Mouse (Mus musculus) gastrocnemius, postnatal 4 days (tissue): ENCODE measurements around the gene Rfc4. TPM values are rescaled to one million over a fixed set of nuclear protein-coding genes. Genes with fewer than 3 reads are reported as not detected.
"Not testable (repeated sequence)": the region's sequence is repeated elsewhere in the genome, so short reads cannot be mapped to it uniquely, and the experiment has no call there.

ENCODE experiments used
- DNase-seq, 2 experiments: peaks; one replicate each; pipeline ENCODE4 v3.0.0; 2021 to 2022; ENCODE audit warnings: low spot score in 2 of 2, mixed read lengths in 2 of 2
- total RNA-seq, 2 experiments: library from RNA; stranded (reverse); gene quantifications; 2 replicates each; pipeline ENCODE4 v1.2.3; 2021

Gene Rfc4
- total RNA-seq, 2 experiments from 2014 or later: 16.2 to 16.4 TPM

GRCm38 (mm10) chr16:23103841-23104240 lies 23.7 kb downstream of the Rfc4 start:
- DNase-seq: no peak

- DNase-seq: no peak
Measured at GRCm38 (mm10) chr16:23103038-23103745, 24.3 kb downstream of the Rfc4 start.

DNA sequence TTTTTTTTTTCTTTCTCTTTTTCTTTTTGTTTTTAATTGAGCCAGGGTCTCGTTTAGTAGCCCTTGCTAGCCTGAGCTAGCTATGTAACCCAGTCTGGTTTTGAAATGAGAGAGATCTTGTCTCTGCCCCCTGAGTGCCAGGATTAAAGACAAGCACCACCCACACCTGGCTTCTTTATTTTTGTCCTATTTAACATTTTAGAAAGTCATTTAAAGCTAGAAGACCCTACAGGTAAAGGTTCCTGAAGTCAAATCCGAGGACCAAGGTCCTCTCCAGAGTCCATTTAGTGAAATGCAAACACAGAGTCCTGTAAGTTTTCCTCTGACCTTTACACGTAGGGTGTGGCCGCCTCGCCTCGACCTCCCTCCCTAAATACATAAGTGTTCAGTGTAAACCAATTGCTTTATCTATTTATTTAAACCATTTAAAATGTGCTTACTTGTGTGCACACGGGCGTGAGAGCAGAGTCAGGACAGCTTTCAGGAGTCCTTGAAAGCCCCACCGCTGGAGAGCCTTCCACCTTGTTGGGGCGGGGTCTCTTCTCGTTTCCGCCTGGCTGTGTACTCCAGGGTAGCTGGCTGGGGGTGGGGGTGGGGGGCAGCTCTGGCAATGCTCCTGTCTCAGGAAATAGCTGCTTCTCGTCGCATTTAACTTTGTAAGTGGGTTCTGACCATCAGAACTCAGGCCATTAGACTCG lies 25.0 kb downstream of the Rfc4 start:
- no peak for DNase-seq

- no peak for DNase-seq
Measured at GRCm38 (mm10) chr16:23100613-23101012, 26.9 kb downstream of the Rfc4 start.

GRCm38 (mm10) chr16:23100099-23100575 lies 27.4 kb downstream of the Rfc4 start:
- DNase-seq: peak in 1 of 2 experiments; percentile 34

GRCm38 (mm10) chr16:23099632-23100031 lies 27.9 kb downstream of the Rfc4 start:
- DNase-seq: no peak

DNA sequence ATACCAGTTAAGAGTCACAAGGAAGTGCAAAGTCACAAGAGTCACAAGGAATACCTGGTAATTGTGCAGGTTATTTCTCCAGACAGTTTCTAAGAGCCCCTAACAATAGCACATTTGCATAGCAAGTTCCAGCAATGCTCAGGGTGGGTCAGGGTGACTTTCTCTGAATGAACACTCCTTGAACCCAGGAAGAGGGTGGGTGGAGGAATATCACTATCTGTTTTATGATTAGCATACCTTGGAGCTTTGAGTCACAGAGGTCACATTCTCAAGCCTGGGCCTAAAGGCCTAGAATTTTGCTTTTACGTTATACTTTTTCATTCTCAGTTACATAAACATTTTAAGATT lies 29.5 kb downstream of the Rfc4 start:
- DNase-seq: not testable (repeated sequence)

- DNase-seq: not testable (repeated sequence)
Measured at GRCm38 (mm10) chr16:23097290-23098104, 30.0 kb downstream of the Rfc4 start.

DNA sequence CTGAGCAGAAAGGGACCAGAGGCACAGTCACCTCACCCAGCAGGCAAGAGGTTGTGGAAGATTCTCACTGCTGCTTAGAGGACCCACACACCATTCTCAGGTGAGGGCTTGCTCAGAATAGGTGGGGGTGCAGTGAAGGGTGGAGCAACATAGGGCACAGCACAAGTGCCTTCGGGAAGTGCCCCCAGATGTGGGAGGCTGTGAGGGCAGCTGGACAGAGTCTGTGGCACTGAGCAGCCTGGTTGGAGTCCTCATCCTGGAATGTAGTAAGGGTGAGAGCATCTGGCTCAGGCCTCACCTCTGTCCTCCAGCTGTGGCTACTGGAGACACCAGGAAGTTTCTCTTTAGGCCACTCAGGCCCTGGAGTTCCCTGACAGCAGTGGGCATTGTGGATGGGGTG lies 30.7 kb downstream of the Rfc4 start:
- not testable (repeated sequence) for DNase-seq

GRCm38 (mm10) chr16:23095581-23095980 lies 32.0 kb downstream of the Rfc4 start:
- not testable (repeated sequence) for DNase-seq

DNA sequence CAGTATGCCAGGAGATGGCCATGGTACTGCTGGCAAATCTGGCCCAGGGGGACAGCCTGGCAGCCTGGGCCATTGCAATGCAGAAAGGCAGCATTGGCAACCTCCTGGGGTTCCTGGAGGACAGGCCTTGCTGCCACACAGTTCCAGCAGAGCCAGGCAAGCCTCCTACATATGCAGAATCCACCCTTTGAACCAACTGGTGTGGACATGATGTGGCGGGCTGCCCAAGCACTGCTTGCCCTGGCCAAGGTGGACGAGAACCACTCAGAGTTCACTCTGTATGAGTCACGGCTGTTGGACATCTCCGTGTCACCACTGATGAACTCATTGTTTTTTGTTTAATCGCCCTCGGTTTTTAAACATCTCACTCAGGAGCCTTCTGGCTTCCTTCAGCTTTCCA lies 33.4 kb downstream of the Rfc4 start:
- DNase-seq: no peak

DNA sequence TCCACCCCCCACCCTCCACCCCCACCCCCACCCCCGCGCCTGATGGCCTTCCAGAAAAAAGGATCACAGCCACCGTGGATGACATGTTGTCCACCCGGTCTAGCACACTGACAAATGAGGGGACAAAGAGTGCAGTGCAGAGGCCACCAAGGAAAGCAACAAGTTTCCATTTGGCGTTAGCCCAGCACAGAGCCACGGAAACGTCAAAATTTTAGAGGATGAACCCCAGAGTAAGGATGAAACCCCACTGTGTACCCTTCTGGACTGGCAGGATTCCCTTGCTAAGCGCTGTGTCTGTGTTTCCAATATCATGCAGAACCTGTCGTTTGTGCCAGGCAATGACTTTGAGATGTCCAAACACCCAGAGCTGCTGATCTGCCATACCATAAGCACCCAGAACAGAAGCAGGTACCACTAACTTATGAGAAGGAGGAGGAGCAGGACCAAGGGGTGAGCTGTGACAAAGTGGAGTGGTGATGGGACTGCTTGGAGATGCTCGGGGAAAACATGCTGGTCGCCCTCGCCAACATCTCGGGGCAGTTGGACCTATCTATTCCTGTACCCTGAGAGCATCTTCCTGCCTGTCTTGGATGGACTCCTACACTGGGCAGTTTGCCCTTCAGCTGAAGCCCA lies 34.1 kb downstream of the Rfc4 start:
- no peak for DNase-seq

GRCm38 (mm10) chr16:23091345-23091744 lies 36.2 kb downstream of the Rfc4 start:
- not testable (repeated sequence) for DNase-seq

GRCm38 (mm10) chr16:23088491-23088890 lies 39.0 kb downstream of the Rfc4 start:
- not testable (repeated sequence) for DNase-seq

DNA sequence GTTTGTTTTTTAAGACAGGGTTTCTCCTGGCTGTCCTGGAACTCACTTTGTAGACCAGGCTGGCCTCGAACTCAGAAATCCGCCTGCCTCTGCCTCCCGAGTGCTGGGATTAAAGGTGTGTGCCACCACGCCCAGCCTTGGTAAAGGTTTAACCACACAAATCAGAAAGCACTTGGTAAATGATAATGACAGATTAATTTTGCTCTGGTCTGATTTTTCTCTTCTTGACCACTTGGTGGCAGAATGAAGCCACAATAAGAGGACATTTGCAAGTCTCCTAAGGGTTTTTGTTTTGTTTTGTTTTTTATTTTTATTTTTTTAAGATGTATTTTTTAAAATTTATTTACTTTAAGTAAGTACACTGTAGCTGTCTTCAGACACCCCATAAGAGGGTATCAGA lies 39.8 kb downstream of the Rfc4 start:
- DNase-seq: not testable (repeated sequence)

GRCm38 (mm10) chr16:23087159-23087558 lies 40.4 kb downstream of the Rfc4 start:
- not testable (repeated sequence) for DNase-seq

GRCm38 (mm10) chr16:23077516-23077915 lies 50.0 kb downstream of the Rfc4 start:
- not testable (repeated sequence) for DNase-seq
